Mouse (Mus musculus) liver, embryonic 15.5 days (tissue): Measurements from ENCODE around the gene Il21r. TPM values are rescaled to one million over a fixed set of nuclear protein-coding genes. Genes with fewer than 3 reads are reported as not detected.

Experiments used
- ATAC-seq: fragments of 200-750 bp; cut with Nextera tagmentation; 2 replicates; pipeline ENCODE4 v1.8.0; 2017; ENCODE audit warnings: moderate number of reproducible peaks, mild to moderate bottlenecking, moderate library complexity; ENCODE audit not compliant: insufficient read depth
- H3K27ac ChIP-seq: fragments of 300-500 bp; sonication (generic); replicated peaks from 2 replicates; pipeline ENCODE4 v1.5.1; 2015; ENCODE audit warnings: mild to moderate bottlenecking, inconsistent platforms
- H3K27me3 ChIP-seq: fragments of 300-500 bp; sonication (generic); 2 replicates; pipeline ENCODE4 v1.6.1; 2015; ENCODE audit warnings: mild to moderate bottlenecking, inconsistent platforms
- H3K36me3 ChIP-seq: fragments of 300-500 bp; sonication (generic); replicated peaks from 2 replicates; pipeline ENCODE4 v1.6.1; 2015; ENCODE audit warnings: moderate library complexity, mild to moderate bottlenecking, inconsistent platforms
- H3K4me1 ChIP-seq: fragments of 300-500 bp; sonication (generic); replicated peaks from 2 replicates; pipeline ENCODE4 v1.6.1; 2015; ENCODE audit warnings: inconsistent platforms
- H3K4me2 ChIP-seq: fragments of 300-500 bp; sonication (generic); 2 replicates; pipeline ENCODE4 v1.6.1; 2015; ENCODE audit warnings: moderate library complexity, mild to moderate bottlenecking, inconsistent platforms
- H3K4me3 ChIP-seq: fragments of 300-500 bp; sonication (generic); replicated peaks from 2 replicates; pipeline ENCODE4 v1.5.1; 2015; ENCODE audit warnings: mild to moderate bottlenecking, inconsistent platforms
- H3K9ac ChIP-seq: fragments of 300-500 bp; sonication (generic); 2 replicates; pipeline ENCODE4 v1.6.1; 2015; ENCODE audit warnings: moderate library complexity, mild to moderate bottlenecking, inconsistent platforms
- H3K9me3 ChIP-seq: fragments of 300-500 bp; sonication (generic); replicated peaks from 2 replicates; pipeline ENCODE4 v1.6.1; 2016; ENCODE audit warnings: inconsistent platforms
- WGBS: fragments of 180-500 bp; shearing (Covaris S2); methylation state at CpG from one replicate; pipeline ENCODE4 v1.1.7; 2015; ENCODE audit warnings: mixed read lengths; ENCODE audit not compliant: insufficient replicate concordance; 5-methylcytosine and 5-hydroxymethylcytosine counted together
- polyA plus RNA-seq: library from polyadenylated mRNA; unstranded; fragments of >200 nt; fragmentation: Nextera tagmentation; extraction: Ambion mirVana; gene quantifications from 2 replicates; pipeline ENCODE4 v1.2.1, GENCODE M21; 2015

The Il21r gene
- polyA plus RNA-seq: 0.71 and 1.0 TPM in 2 replicates

DNA sequence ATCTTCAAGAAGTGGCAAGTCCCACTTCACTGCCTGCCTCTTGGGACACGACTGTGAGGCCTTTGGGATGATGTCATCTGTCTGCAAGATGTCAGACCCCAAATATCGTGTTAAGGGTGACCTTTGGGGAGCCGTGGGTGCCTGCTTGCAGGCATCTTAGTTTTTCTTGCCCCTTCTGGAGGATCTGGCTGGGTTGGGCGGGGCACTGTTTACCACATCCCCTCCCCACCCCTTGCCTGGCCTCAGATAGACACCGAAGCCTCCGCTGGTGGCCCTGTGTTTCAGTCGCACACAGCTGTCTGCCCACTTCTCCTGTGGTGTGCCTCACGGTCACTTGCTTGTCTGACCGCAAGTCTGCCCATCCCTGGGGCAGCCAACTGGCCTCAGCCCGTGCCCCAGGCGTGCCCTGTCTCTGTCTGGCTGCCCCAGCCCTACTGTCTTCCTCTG, at the start of gene Il21r:
TSS of gene Il21r (plus strand) at position 245 of the 447 bp plus-strand sequence.
- Histone ChIP-seq H3K27me3 (0 out of 2 replicates have a peak, but pooled peaks cover 11% of the 10 kb centered on the region), H3K4me3 (no peak within 1 kb of the TSS), H3K9ac (no peak within 1 kb of the TSS), H3K4me1 (peaks cover 19% of the 10 kb centered on the region; the same call in 1 of the 2 replicates), H3K9me3 (no peaks in the 10 kb centered on the region), H3K4me2 (no peak within 1 kb of the TSS), H3K36me3 (no peaks in the 10 kb centered on the region), H3K27ac (no peak within 1 kb of the TSS)
- 22% methylated on average over 11 of the region's 11 CpGs for WGBS
- no peak for ATAC-seq

DNA sequence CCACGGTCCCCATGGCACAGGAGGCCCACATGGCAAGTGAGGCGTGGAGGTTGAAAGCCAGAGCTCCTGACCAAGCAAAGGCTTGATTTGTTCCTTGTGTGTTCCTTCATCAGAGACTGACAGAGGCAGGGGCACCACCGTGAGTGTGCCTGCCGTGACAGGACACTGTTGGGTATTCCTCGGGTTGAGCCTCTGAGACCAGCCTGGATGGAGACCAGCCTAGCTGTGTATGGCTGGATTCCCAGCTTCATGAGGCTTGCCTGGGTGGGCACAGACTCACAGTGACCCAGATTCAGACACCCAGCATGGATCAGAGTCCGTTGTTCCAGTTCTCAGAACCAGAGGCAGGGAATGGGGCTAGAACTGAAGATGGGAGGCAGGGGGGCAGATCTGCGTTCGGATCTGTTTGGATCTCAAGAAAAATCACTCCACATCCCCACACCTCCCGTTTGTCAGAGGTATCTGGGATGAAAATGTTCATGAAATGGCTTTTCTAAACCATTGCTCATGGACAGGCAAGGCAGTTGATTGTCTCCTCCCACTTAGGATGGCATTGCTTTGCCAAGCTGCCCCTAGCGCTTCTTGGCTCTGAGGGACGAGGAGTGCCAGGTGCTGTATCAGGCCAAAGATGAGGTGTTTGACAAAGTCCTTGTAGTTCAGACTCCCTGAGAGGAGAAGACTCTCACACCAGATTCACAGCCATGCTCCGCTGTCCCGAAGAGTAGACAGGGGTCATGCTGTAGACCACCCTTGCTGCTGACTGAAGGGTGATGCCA, 49.4 kb upstream of the Il21r start:
- Histone ChIP-seq H3K4me2 (peak overlapping the region; percentile 97), H3K27ac (no peak overlapping the region), H3K9me3 (no peaks in the 10 kb centered on the region), H3K4me3 (peak overlapping the region; percentile 67; the same call in 1 of the 2 replicates), H3K36me3 (no peaks in the 10 kb centered on the region), H3K27me3 (peaks cover 45% of the 10 kb centered on the region), H3K4me1 (peaks cover 76% of the 10 kb centered on the region), H3K9ac (no peak overlapping the region)
- 65% methylated on average over 13 of the region's 13 CpGs for WGBS
- ATAC-seq: no peak

DNA sequence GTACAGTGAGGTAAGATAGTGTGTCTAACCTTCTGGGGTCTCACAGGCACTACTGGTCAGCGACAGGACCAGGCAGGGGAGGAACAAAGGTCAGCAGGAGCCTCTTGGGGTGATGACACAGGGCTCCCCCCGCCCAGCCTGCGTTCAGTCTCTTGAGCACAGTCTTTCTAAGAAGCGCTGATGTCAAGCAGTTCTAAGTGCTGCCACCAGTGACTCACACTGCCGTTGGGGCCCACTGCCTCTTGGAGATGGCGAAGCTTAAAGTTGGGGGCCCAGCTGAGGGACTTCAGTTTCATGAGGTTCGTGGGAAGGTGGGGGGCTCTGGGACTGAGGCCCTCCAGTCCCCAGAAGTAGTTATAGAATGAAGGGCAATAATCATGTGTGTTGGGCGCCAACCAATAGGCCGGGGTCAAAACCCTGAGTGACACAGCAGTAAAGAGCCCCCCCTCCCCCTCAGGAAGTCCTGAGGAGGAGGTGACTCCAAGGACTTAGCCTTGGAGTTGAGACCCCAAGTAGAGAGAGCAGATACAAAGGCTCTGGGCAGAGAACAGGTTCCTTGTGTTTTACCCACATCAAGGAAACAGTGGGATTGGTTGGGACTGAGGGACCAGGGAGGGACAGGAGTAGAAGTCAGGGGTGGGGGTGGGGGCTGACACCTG, 48.6 kb upstream of the Il21r start:
- WGBS: 37% methylated on average over 9 of the region's 9 CpGs

DNA sequence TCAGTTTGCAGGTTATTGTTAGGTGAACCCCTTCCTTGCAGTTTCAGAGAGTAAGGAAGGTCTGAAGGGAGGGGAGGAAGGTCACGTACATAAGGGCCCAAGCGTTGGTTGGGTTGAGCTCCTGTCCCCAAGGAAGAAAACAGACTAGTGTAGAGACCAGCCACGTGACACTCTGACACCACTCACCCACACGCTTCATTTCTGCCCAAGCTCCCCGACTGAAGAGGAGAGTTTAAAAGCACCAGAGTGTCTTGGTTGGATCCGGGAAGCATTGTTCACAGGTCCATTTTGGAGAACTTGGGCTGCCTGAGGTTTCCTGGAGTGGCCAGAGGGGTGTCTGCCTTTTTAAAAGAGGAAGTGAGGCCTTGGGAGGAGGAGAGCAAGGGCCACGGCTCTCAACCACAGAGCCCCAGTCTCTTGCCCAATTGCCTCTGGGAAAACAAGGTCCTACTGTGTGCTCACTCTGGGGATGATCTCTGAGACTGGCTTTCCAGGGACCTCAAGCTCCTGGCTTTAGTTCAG, 47.8 kb upstream of the Il21r start:
- ATAC-seq: no peak
- Histone ChIP-seq H3K36me3 (no peaks in the 10 kb centered on the region), H3K4me1 (peaks cover 92% of the 10 kb centered on the region), H3K9me3 (no peaks in the 10 kb centered on the region), H3K27ac (0 out of 2 replicates have a peak overlapping the region, but pooled peaks have one; percentile 24), H3K9ac (no peak overlapping the region), H3K27me3 (peaks cover 31% of the 10 kb centered on the region), H3K4me3 (no peak overlapping the region), H3K4me2 (no peak overlapping the region)
- 18% methylated on average over 7 of the region's 7 CpGs for WGBS

More for the DNA sequence above, 48.6 kb upstream of the Il21r start:
- Histone ChIP-seq H3K4me2 (peak overlapping the region; percentile 97), H3K9me3 (no peaks in the 10 kb centered on the region), H3K9ac (no peak overlapping the region), H3K36me3 (no peaks in the 10 kb centered on the region), H3K27me3 (peaks cover 39% of the 10 kb centered on the region), H3K27ac (no peak overlapping the region), H3K4me1 (peaks cover 83% of the 10 kb centered on the region), H3K4me3 (no peak overlapping the region)
- no peak for ATAC-seq

DNA sequence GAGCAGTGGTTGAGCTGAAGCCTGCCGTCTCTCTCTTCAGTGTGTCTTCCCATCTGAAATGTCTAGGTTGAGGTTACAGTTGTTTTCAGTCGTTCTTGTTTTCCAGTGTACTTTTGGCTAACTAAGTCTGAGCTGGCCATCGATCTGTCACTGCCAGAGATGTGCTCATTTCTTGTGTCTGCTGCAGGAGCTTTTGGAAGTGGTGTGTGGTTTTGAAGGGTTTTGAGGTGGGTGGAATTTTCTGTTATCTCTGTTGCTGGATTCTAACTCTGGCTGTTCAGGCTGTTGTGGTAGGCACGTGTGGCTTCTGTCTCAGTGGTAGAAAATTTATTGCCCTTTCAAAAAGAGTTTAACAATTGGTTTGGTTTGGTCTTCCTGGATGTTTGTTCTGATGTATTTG, 47.1 kb upstream of the Il21r start:
- ATAC-seq: no peak
- Histone ChIP-seq H3K27me3 (peaks cover 24% of the 10 kb centered on the region), H3K27ac (no peak overlapping the region), H3K4me2 (peak overlapping the region; percentile 13; the same call in 1 of the 2 replicates), H3K4me1 (peaks cover 92% of the 10 kb centered on the region), H3K9ac (no peak overlapping the region), H3K36me3 (no peaks in the 10 kb centered on the region), H3K4me3 (no peak overlapping the region), H3K9me3 (no peaks in the 10 kb centered on the region)
- WGBS: 12% methylated on average over 4 of the region's 4 CpGs

DNA sequence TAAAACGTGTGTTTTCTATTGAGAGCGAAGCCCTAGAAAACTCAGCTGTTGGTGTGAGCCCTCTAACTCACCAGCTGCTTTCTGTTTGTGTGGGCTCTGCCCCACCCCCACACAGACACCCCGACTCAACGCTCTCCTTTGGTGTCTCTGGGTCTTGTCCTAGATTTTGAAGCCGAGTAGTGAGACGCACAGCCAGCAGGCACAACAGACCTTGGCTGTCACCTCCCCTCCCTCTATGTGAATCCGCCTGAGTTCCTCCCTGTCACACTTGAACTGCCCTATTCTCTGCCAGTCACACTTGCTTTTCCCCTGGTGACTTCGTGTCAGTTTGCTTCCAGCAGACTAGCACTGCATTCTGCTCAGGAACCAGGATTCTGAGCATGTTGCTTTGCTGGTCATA, 46.4 kb upstream of the Il21r start:
- peaks cover 91% of the 10 kb centered on the region for H3K4me1 ChIP-seq
- no peak for ATAC-seq
- peak overlapping the region; percentile 13; the same call in 1 of the 2 replicates for H3K4me2 ChIP-seq
- no peaks in the 10 kb centered on the region for H3K36me3 ChIP-seq
- peaks cover 22% of the 10 kb centered on the region for H3K27me3 ChIP-seq
- no peak overlapping the region for H3K4me3 ChIP-seq
- H3K9ac ChIP-seq: no peak overlapping the region
- H3K9me3 ChIP-seq: no peaks in the 10 kb centered on the region
- 45% methylated on average over 8 of the region's 8 CpGs for WGBS
- H3K27ac ChIP-seq: no peak overlapping the region; the same call in 1 of the 2 replicates

DNA sequence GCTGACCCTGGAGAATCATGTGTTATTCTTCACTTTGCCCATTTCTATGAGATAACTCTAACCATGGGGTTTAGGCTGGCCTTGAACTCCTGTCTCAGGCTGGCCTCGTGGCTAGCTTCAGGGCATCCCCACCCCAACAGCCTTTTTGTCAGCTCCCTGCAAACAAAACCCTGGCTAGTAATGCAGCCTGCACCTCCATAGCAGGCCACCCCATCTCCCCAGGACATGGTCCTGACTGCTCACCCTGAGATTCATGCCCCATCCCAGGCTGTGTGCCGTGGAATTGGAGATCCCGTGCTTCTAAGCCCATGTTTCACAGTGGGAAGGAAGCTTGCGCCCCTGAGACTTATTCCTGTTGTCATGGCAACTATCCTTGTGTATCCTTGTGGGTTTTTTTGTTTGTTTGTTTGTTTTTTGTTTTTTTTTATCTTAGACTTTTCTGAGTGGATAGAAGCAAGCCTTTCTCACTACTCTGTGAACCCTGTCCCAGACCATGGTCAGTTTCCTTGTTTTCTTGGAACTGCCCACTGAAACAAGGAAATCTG, 44.8 kb upstream of the Il21r start:
- H3K36me3 ChIP-seq: no peaks in the 10 kb centered on the region
- no peak for ATAC-seq
- 63% methylated on average over 4 of the region's 4 CpGs for WGBS

DNA sequence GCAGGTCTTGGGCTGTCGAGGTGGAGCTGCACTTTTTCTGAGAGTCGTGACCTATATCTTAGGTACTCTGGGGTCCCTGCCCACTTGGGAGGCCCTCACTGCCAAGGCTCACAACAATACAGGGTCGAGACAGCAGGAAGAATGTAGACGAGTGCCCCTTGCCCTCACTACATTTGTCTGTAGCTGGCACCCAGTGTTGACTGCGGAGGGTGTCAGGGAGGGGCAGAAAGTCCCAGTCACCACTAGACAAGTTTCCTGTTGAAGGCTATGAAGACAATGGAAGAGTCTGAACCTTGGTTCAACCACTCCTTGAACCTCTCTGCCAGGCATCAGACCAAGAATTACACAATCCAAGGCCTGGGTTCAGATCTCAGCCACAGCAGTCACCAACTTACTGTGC, 44.2 kb upstream of the Il21r start:
- 0 out of 2 replicates have a peak overlapping the region, but pooled peaks have one; percentile 6 for H3K27ac ChIP-seq
- no peaks in the 10 kb centered on the region for H3K9me3 ChIP-seq
- no peak overlapping the region for H3K9ac ChIP-seq
- no peaks in the 10 kb centered on the region for H3K36me3 ChIP-seq
- peaks cover 74% of the 10 kb centered on the region for H3K4me1 ChIP-seq
- peaks cover 4% of the 10 kb centered on the region; the same call in 1 of the 2 replicates for H3K27me3 ChIP-seq
- no peak overlapping the region for H3K4me3 ChIP-seq
- no peak for ATAC-seq
- H3K4me2 ChIP-seq: no peak overlapping the region
- 46% methylated on average over 5 of the region's 5 CpGs for WGBS

More for the DNA sequence above, 44.8 kb upstream of the Il21r start:
- H3K4me2 ChIP-seq: no peak overlapping the region
- H3K27me3 ChIP-seq: peaks cover 9% of the 10 kb centered on the region; the same call in 1 of the 2 replicates
- no peaks in the 10 kb centered on the region for H3K9me3 ChIP-seq
- peaks cover 77% of the 10 kb centered on the region for H3K4me1 ChIP-seq
- no peak overlapping the region for H3K4me3 ChIP-seq
- H3K9ac ChIP-seq: no peak overlapping the region
- no peak overlapping the region for H3K27ac ChIP-seq

DNA sequence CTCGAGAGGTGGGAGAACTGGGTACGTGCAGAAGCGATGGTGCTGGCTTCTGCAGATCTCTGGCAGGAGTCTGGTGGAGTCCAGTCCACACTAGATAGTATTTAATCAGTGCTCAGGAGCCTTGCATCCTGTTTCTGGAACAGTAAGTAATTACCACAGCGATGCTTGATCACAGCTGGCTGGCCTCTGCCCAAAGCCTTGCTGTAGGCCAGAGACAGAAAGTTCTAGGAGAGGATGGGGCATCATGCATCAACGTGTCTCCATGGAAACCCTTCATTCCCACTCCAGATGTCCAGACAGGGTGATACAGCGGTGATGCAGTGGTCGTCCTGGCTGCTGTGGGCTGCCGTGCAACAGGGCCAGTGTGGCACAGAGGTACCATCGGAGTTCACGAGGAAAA, 43.7 kb upstream of the Il21r start:
- peaks cover 73% of the 10 kb centered on the region for H3K4me1 ChIP-seq
- no peaks in the 10 kb centered on the region for H3K9me3 ChIP-seq
- WGBS: 71% methylated on average over 10 of the region's 10 CpGs
- H3K27me3 ChIP-seq: no peaks in the 10 kb centered on the region
- no peaks in the 10 kb centered on the region for H3K36me3 ChIP-seq
- no peak overlapping the region for H3K4me3 ChIP-seq
- H3K9ac ChIP-seq: no peak overlapping the region
- no peak overlapping the region for H3K4me2 ChIP-seq
- no peak overlapping the region for H3K27ac ChIP-seq
- no peak for ATAC-seq

DNA sequence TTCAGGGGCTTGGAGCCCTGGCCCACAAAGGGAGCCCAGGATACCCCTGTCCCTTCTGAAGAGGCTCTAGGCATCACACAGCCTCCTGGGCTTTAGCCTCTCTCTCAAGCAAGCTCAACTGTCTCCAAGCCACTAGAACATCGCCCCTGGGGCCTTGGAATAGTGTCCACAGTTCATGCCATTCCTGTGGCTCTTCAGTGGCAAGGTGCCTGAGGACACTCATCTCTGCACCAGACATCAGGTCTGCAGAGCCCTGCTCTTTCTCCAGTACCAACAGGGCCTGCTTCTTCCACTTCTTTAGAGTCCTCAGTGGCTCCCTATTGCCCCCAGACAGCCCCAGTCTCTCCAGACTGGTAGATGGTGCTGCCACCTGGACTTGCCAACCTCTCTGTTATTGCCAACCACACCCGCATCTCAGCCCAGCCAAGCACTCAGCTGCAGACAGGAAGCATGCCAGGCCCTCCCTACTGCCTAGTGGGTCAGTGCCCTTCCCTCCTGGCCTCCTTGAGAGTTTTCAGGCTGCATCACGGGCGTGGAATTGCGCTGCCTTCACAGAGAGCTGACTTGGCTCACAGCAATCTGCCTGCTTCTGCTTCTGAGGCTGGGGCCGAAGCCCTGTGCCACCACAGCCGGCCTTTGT, 43.0 kb upstream of the Il21r start:
- Histone ChIP-seq H3K27me3 (no peaks in the 10 kb centered on the region), H3K27ac (no peak overlapping the region), H3K9ac (no peak overlapping the region), H3K4me3 (no peak overlapping the region), H3K36me3 (0 out of 2 replicates have a peak, but pooled peaks cover 2% of the 10 kb centered on the region), H3K4me2 (no peak overlapping the region), H3K4me1 (peaks cover 70% of the 10 kb centered on the region), H3K9me3 (no peaks in the 10 kb centered on the region)
- no peak for ATAC-seq
- 74% methylated on average over 7 of the region's 7 CpGs for WGBS
